Mouse (Mus musculus): ENCODE measurements around the gene Spcs3. TPM values are rescaled to one million over a fixed set of nuclear protein-coding genes. Genes with fewer than 3 reads are reported as not detected.

Spcs3 gene
- polyA plus RNA-seq (2016; fragmentation: Nextera tagmentation; extraction: Ambion mirVana): 97.5 and 97.7 TPM in 2 replicates

DNA sequence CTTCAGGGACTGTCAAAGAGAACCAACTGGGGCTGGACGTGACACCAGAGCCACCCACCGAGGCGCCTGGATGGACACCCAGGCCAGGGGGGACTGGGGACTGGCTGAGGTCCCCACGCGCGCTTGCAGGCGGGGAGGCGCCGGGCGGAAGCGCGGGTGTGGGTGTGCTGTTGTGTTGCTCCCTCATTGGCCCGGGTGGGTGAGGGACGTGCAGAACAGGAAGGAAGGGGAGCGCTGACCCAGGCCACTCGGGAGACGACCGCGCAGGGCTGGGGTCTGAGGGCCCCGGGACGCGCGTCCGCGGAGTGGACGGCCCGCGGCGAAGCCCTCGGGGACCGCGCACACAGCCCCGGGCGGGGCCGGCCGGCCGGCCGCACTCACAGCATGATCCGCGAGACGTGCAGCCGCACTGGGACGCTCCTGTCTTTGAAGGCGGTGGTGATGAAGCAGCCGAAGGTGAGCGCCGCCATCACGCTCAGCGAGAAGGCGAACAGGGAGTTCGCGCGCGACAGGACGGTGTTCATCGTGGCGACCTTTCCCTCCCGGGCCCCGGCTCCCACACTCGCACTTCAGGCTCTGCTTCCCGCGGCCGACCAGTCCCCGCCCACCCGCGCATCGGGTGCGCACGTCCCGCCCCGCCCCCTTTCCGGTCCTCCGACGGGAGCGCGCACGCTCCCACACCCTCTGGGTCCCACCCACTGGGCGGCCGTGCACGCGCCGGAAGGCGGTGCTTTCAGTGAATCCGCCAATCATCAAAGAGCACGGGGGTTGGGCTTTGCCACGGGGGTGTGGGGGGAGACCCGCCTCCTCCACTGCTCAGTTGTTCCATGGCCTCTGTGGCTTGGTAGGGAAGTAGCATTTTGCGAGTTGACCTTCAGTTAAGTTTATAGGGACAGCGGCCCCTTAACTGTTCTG is at the start of gene Spcs3, which contains the start of gene Asb5:
Gene Spcs3 (minus strand): TSS at position 617 of the 915 bp plus-strand sequence.
Gene Asb5 (plus strand): TSS at position 199 of the 915 bp plus-strand sequence.
- H3K4me1 ChIP-seq: peaks cover 34% of the 10 kb centered on the region
- peak within 1 kb of the TSS; percentile 91 for H3K4me2 ChIP-seq
- under 1% methylated on average over 88 of the region's 89 CpGs for WGBS (ENCODE audit: insufficient replicate concordance)
- peak within 1 kb of the TSS; percentile 87 for H3K9ac ChIP-seq
- H3K27me3 ChIP-seq (replicated peaks): no peaks in the 10 kb centered on the region
- H3K9me3 ChIP-seq (replicated peaks): no peaks in the 10 kb centered on the region
- ATAC-seq: peak; percentile 93
- H3K27ac ChIP-seq: peak within 1 kb of the TSS; percentile 81
- H3K36me3 ChIP-seq: peaks cover 22% of the 10 kb centered on the region
- peak within 1 kb of the TSS; percentile 85 for H3K4me3 ChIP-seq

- no peaks in the 10 kb centered on the region for H3K4me1 ChIP-seq
- WGBS (ENCODE audit: insufficient replicate concordance): 69% methylated on average over 15 of the region's 15 CpGs
- no peaks in the 10 kb centered on the region for H3K36me3 ChIP-seq
- no peak overlapping the region for H3K4me3 ChIP-seq
- no peak overlapping the region for H3K4me2 ChIP-seq
- no peaks in the 10 kb centered on the region for H3K27me3 ChIP-seq (replicated peaks)
- no peaks in the 10 kb centered on the region for H3K9me3 ChIP-seq (replicated peaks)
- no peak overlapping the region for H3K9ac ChIP-seq
- no peak overlapping the region for H3K27ac ChIP-seq
- no peak for ATAC-seq
Measured at GRCm38 (mm10) chr8:54570618-54571609, 41.1 kb upstream of the Spcs3 start.

DNA sequence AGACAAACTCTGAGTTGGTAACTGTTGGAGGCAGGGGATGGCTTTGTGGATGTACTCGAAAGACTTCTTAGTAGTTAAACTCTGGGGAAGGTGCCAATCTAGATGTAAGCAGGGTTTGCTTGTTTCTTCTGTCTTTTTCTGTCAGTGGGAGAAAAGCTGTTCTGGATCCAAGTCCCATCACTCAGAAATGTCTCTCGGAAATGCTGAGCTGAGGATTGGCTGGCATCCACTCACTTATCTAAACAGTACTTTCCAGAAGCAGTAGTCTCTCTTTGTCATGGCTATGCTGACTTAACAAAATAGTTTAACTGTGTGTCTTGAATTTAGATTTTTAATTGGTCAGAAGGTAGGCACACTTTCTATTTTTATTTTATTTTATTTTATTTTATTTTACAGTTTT is 37.4 kb upstream of the Spcs3 start:
- no peak overlapping the region for H3K4me2 ChIP-seq
- H3K9me3 ChIP-seq (replicated peaks): no peaks in the 10 kb centered on the region
- WGBS (ENCODE audit: insufficient replicate concordance): 55% methylated on average over 2 of the region's 2 CpGs
- H3K4me3 ChIP-seq: no peak overlapping the region
- H3K4me1 ChIP-seq: no peaks in the 10 kb centered on the region
- no peak overlapping the region for H3K27ac ChIP-seq
- no peak for ATAC-seq
- H3K27me3 ChIP-seq (replicated peaks): no peaks in the 10 kb centered on the region
- H3K36me3 ChIP-seq: no peaks in the 10 kb centered on the region
- no peak overlapping the region for H3K9ac ChIP-seq

- ATAC-seq: no peak
- no peak overlapping the region for H3K9ac ChIP-seq
- WGBS (ENCODE audit: insufficient replicate concordance): 66% methylated on average over 7 of the region's 7 CpGs
Measured at GRCm38 (mm10) chr8:54565603-54566260, 35.9 kb upstream of the Spcs3 start.

DNA sequence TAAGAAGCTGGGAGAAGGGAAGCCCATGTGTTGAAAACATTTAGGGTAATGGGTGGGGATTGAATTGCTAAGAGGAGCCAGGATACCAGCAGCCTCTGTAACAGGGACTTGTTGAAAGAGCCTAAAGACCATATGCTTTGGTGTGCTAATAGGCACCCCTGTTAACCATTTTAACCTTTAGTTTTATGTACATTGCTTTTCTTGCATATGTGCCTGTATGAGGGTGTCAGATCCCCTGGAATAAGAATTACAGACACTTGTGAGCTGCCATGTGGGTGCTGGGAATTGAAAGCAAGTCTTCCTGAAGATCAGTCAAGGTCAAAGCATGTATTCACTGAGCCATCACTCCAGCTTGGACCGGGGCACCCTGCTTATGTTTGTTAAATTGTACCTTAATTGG is 35.4 kb upstream of the Spcs3 start:
- Histone ChIP-seq H3K4me3 (no peak overlapping the region), H3K36me3 (no peaks in the 10 kb centered on the region), H3K9me3 (replicated peaks) (no peaks in the 10 kb centered on the region), H3K27ac (no peak overlapping the region), H3K4me2 (no peak overlapping the region), H3K9ac (no peak overlapping the region), H3K4me1 (peaks cover 6% of the 10 kb centered on the region; the same call in 1 of the 2 replicates), H3K27me3 (replicated peaks) (no peaks in the 10 kb centered on the region)
- ATAC-seq: no peak
- 85% methylated on average over 1 of the region's 1 CpGs for WGBS (ENCODE audit: insufficient replicate concordance)

More at GRCm38 (mm10) chr8:54565603-54566260, 35.9 kb upstream of the Spcs3 start:
- Histone ChIP-seq H3K4me1 (peaks cover 6% of the 10 kb centered on the region; the same call in 1 of the 2 replicates), H3K9me3 (replicated peaks) (no peaks in the 10 kb centered on the region), H3K36me3 (no peaks in the 10 kb centered on the region), H3K4me2 (no peak overlapping the region), H3K4me3 (no peak overlapping the region), H3K27ac (no peak overlapping the region), H3K27me3 (replicated peaks) (no peaks in the 10 kb centered on the region)

DNA sequence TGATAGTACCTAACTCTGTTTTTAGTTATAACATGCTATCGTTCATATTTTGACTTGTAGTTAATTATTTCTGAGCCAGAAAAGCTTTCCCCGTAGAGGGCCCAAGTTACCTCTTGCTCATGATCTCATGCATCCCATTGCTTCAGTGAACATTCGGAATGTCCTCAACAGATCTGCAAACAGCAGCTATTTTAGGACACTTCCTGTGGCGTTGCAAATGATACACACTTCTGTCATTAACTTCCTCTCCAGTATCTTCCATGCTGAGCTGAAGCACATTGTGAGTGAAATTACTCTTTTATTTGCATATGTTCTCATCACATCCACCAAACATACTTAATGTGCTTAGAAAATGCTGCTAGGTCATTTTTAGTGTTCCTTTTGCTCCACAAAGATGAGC is 32.3 kb upstream of the Spcs3 start:
- no peaks in the 10 kb centered on the region for H3K27me3 ChIP-seq (replicated peaks)
- no peaks in the 10 kb centered on the region for H3K36me3 ChIP-seq
- no peak overlapping the region for H3K4me2 ChIP-seq
- ATAC-seq: no peak
- no peak overlapping the region for H3K9ac ChIP-seq
- no peaks in the 10 kb centered on the region for H3K9me3 ChIP-seq (replicated peaks)
- 31% methylated on average over 4 of the region's 4 CpGs for WGBS (ENCODE audit: insufficient replicate concordance)
- no peak overlapping the region for H3K4me3 ChIP-seq
- H3K4me1 ChIP-seq: peaks cover 6% of the 10 kb centered on the region; the same call in 1 of the 2 replicates
- H3K27ac ChIP-seq: no peak overlapping the region

DNA sequence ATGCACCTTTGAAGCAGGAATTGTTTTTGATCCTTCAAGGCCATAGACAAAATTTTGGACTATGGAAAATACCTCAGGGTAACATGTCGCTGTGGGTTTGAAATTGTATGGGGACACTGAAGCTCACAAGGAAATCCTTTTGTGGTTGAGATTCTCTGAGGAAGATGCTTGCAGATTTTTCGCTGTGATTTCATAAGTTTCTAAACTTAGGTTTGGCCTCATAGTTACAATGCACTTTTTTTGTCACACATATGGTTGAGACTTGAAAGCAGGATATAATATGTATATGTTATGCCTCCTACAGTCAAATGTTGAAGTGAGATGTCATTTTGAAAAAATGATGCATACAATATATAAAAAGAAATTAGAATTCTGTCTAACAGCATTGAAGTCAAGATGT is 25.1 kb upstream of the Spcs3 start:
- Histone ChIP-seq H3K9ac (no peak overlapping the region), H3K27me3 (replicated peaks) (no peaks in the 10 kb centered on the region), H3K9me3 (replicated peaks) (no peaks in the 10 kb centered on the region), H3K4me1 (no peaks in the 10 kb centered on the region), H3K27ac (no peak overlapping the region), H3K36me3 (no peaks in the 10 kb centered on the region), H3K4me2 (no peak overlapping the region), H3K4me3 (no peak overlapping the region)
- 50% methylated on average over 2 of the region's 2 CpGs for WGBS (ENCODE audit: insufficient replicate concordance)
- no peak for ATAC-seq

DNA sequence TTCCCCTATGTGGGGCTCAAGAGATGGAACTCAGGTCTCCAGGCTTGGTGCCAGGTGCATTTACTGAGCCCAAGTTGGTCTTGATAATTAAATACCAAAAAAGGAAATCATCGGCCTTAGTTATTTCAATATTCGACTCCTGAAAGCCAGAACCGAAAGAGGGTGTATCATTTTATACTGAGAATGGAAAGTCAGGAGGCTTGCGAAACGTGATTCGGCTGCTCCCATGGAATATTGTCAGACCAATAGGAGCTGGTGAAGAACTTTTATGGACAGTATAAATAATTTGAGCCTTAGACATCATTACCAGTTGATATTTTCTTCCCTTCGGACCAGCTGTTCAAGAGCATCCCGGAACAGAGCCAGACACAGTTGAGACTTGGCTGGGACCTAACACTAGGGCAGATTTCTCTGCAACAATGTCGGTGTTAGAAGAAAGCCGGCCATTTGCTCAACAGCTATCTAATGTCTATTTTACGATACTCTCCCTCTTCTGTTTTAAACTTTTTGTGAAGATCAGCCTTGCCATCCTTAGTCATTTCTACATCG is 20.3 kb upstream of the Spcs3 start:
- Histone ChIP-seq H3K4me2 (no peak overlapping the region), H3K27ac (no peak overlapping the region), H3K36me3 (no peaks in the 10 kb centered on the region), H3K4me1 (no peaks in the 10 kb centered on the region), H3K9me3 (replicated peaks) (no peaks in the 10 kb centered on the region), H3K9ac (no peak overlapping the region), H3K4me3 (no peak overlapping the region), H3K27me3 (replicated peaks) (no peaks in the 10 kb centered on the region)
- ATAC-seq: no peak
- 81% methylated on average over 12 of the region's 12 CpGs for WGBS (ENCODE audit: insufficient replicate concordance)

DNA sequence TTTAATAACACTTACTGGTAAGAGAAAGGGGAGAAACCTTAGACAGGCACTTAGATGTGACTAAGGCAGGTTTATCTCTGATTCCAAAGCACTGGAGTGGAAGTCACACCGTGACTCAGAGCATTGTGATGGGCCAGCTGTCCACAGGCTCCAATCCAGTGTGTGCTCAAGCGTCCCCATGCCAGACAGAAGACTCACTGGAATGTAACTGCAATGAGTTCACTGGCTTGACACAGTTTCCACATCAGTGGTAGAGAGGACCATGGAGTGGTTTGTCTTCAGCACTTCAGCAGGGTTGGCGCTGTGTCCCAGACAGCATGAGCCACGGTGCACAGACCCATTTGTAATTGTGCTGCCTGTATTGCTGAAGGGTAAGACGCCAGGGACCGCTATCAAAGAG is 18.6 kb upstream of the Spcs3 start:
- no peak overlapping the region for H3K4me2 ChIP-seq
- no peaks in the 10 kb centered on the region for H3K27me3 ChIP-seq (replicated peaks)
- H3K27ac ChIP-seq: no peak overlapping the region
- no peaks in the 10 kb centered on the region for H3K36me3 ChIP-seq
- H3K9me3 ChIP-seq (replicated peaks): no peaks in the 10 kb centered on the region
- H3K4me1 ChIP-seq: no peaks in the 10 kb centered on the region
- H3K9ac ChIP-seq: no peak overlapping the region
- H3K4me3 ChIP-seq: no peak overlapping the region
- 64% methylated on average over 6 of the region's 6 CpGs for WGBS (ENCODE audit: insufficient replicate concordance)
- ATAC-seq: no peak

- no peaks in the 10 kb centered on the region for H3K4me1 ChIP-seq
- no peaks in the 10 kb centered on the region for H3K27me3 ChIP-seq (replicated peaks)
- 50% methylated on average over 1 of the region's 1 CpGs for WGBS (ENCODE audit: insufficient replicate concordance)
- no peak overlapping the region for H3K4me2 ChIP-seq
- 0 out of 2 replicates have a peak, but pooled peaks cover 5% of the 10 kb centered on the region for H3K36me3 ChIP-seq
- no peak for ATAC-seq
- H3K9ac ChIP-seq: no peak overlapping the region
- H3K9me3 ChIP-seq (replicated peaks): no peaks in the 10 kb centered on the region
- H3K4me3 ChIP-seq: no peak overlapping the region
- H3K27ac ChIP-seq: no peak overlapping the region
Measured at GRCm38 (mm10) chr8:54541331-54541730, 11.5 kb upstream of the Spcs3 start.

GRCm38 (mm10) chr8:54537285-54537684 is 7.5 kb upstream of the Spcs3 start:
- no peaks in the 10 kb centered on the region for H3K4me1 ChIP-seq
- 74% methylated on average over 3 of the region's 3 CpGs for WGBS (ENCODE audit: insufficient replicate concordance)
- no peaks in the 10 kb centered on the region for H3K27me3 ChIP-seq (replicated peaks)
- no peak overlapping the region for H3K27ac ChIP-seq
- no peak overlapping the region for H3K4me3 ChIP-seq
- H3K9me3 ChIP-seq (replicated peaks): no peaks in the 10 kb centered on the region
- no peak for ATAC-seq
- H3K9ac ChIP-seq: no peak overlapping the region
- H3K36me3 ChIP-seq: 0 out of 2 replicates have a peak, but pooled peaks cover 5% of the 10 kb centered on the region
- no peak overlapping the region for H3K4me2 ChIP-seq

Measured in liver, embryonic 12.5 days (tissue).